Mouse (Mus musculus): ENCODE measurements around the gene Bcas2. TPM values are rescaled to one million over a fixed set of nuclear protein-coding genes. Genes with fewer than 3 reads are reported as not detected.

Gene Bcas2
- total and polyA plus RNA-seq, 2 experiments from 2014 or later, result 103 to 234 TPM

GRCm38 (mm10) chr3:103227729-103228128 lies 56.3 kb downstream of the Bcas2 start:
- H3K36me3 ChIP-seq (ENCODE audit: insufficient read depth, low read length), result no peaks in the 10 kb centered on the region
- no peak overlapping the region for H3K4me3 ChIP-seq (ENCODE audit: low read depth, low read length)
- no peak overlapping the region for H3K9ac ChIP-seq (replicated peaks; ENCODE audit: low read length, poor library complexity, severe bottlenecking)
- no peak overlapping the region for H3K4me2 ChIP-seq (ENCODE audit: low read depth, low read length, poor library complexity, severe bottlenecking)
- no peak for ATAC-seq (ENCODE audit: low FRiP score)
- no peaks in the 10 kb centered on the region for H3K27me3 ChIP-seq (ENCODE audit: insufficient read depth, low read length)
- TF ChIP-seq CTCF (IDR thresholded peaks at IDR 0.05), result no peak
- H3K9me3 ChIP-seq (ENCODE audit: low read length), result peaks cover 5% of the 10 kb centered on the region; the same call in 1 of the 2 replicates
- H3K4me1 ChIP-seq (ENCODE audit: insufficient read depth, low read length), result no peaks in the 10 kb centered on the region
- WGBS, result 88% methylated on average over 1 of the region's 1 CpGs
- no peak overlapping the region for H3K27ac ChIP-seq (ENCODE audit: low read depth, low read length)
- no peak for DNase-seq (ENCODE audit: low spot score)

Other genes with a start within 250 kb of the Bcas2 start
- gene Sycp1, start 235.6 kb upstream of the Bcas2 start, total RNA-seq (2014; rRNA removed), result not detected in 2 replicates
- not detected in 2 replicates for gene Sycp1, start 235.6 kb upstream of the Bcas2 start, polyA plus RNA-seq (2015; fragmentation: Nextera tagmentation; extraction: Ambion mirVana)
- not detected in 2 replicates for gene Nr1h5, start 207.5 kb upstream of the Bcas2 start, total RNA-seq (2014; rRNA removed)
- 0.07 and 0.19 TPM in 2 replicates for gene Nr1h5, start 207.5 kb upstream of the Bcas2 start, polyA plus RNA-seq (2015; fragmentation: Nextera tagmentation; extraction: Ambion mirVana)
- gene Sike1, start 175.9 kb upstream of the Bcas2 start, total RNA-seq (2014; rRNA removed), result 49.1 and 88.9 TPM in 2 replicates
- gene Sike1, start 175.9 kb upstream of the Bcas2 start, polyA plus RNA-seq (2015; fragmentation: Nextera tagmentation; extraction: Ambion mirVana), result 42.4 and 48.3 TPM in 2 replicates
- 222 and 287 TPM in 2 replicates for gene Csde1, start 151.2 kb upstream of the Bcas2 start, total RNA-seq (2014; rRNA removed)
- gene Csde1, start 151.2 kb upstream of the Bcas2 start, polyA plus RNA-seq (2015; fragmentation: Nextera tagmentation; extraction: Ambion mirVana), result 256 and 287 TPM in 2 replicates
- gene Nras, start 113.4 kb upstream of the Bcas2 start, total RNA-seq (2014; rRNA removed), result 51.3 and 60.3 TPM in 2 replicates
- gene Nras, start 113.4 kb upstream of the Bcas2 start, polyA plus RNA-seq (2015; fragmentation: Nextera tagmentation; extraction: Ambion mirVana), result 60.3 and 67.9 TPM in 2 replicates
- not detected in 2 replicates for gene Ampd1, start 97.6 kb upstream of the Bcas2 start, total RNA-seq (2014; rRNA removed)
- not detected in 2 replicates for gene Ampd1, start 97.6 kb upstream of the Bcas2 start, polyA plus RNA-seq (2015; fragmentation: Nextera tagmentation; extraction: Ambion mirVana)
- gene Dennd2c, start 69.1 kb upstream of the Bcas2 start, total RNA-seq (2014; rRNA removed), result 0.85 and 1.7 TPM in 2 replicates
- gene Dennd2c, start 69.1 kb upstream of the Bcas2 start, polyA plus RNA-seq (2015; fragmentation: Nextera tagmentation; extraction: Ambion mirVana), result 0.63 and 0.88 TPM in 2 replicates
- 55.1 and 64.3 TPM in 2 replicates for gene Trim33, start 107.6 kb downstream of the Bcas2 start, total RNA-seq (2014; rRNA removed)
- 13.2 and 20.9 TPM in 2 replicates for gene Trim33, start 107.6 kb downstream of the Bcas2 start, polyA plus RNA-seq (2015; fragmentation: Nextera tagmentation; extraction: Ambion mirVana)

Measured in midbrain, postnatal 0 days (tissue).